Mouse (Mus musculus) neural tube, embryonic 13.5 days (tissue): Measurements from ENCODE around the gene Psmd8. TPM values are rescaled to one million over a fixed set of nuclear protein-coding genes. Genes with fewer than 3 reads are reported as not detected.

Experiments used
- ATAC-seq: fragments of 200-750 bp; cut with Nextera tagmentation; 2 replicates; pipeline ENCODE4 v1.8.0; 2017; ENCODE audit warnings: low read depth, mild to moderate bottlenecking, moderate TSS enrichment, moderate library complexity
- H3K27ac ChIP-seq: fragments of 300-500 bp; sonication (generic); replicated peaks from 2 replicates; pipeline ENCODE4 v1.5.1; 2015; ENCODE audit warnings: moderate library complexity, mild to moderate bottlenecking, inconsistent platforms
- H3K27me3 ChIP-seq: fragments of 300-500 bp; sonication (generic); 2 replicates; pipeline ENCODE4 v1.6.1; 2015; ENCODE audit warnings: mild to moderate bottlenecking, inconsistent platforms
- H3K36me3 ChIP-seq: fragments of 300-500 bp; sonication (generic); 2 replicates; pipeline ENCODE4 v1.6.1; 2015; ENCODE audit warnings: mild to moderate bottlenecking, inconsistent platforms
- H3K4me1 ChIP-seq: fragments of 300-500 bp; sonication (generic); replicated peaks from 2 replicates; pipeline ENCODE4 v1.6.1; 2015; ENCODE audit warnings: inconsistent platforms
- H3K4me2 ChIP-seq: fragments of 300-500 bp; sonication (generic); 2 replicates; pipeline ENCODE4 v1.6.1; 2015; ENCODE audit warnings: inconsistent platforms, mild to moderate bottlenecking, moderate library complexity
- H3K4me3 ChIP-seq: fragments of 300-500 bp; sonication (generic); 2 replicates; pipeline ENCODE4 v1.5.1; 2015; ENCODE audit warnings: mild to moderate bottlenecking, inconsistent platforms
- H3K9ac ChIP-seq: fragments of 300-500 bp; sonication (generic); 2 replicates; pipeline ENCODE4 v1.6.1; 2015; ENCODE audit warnings: moderate library complexity, mild to moderate bottlenecking, inconsistent platforms
- H3K9me3 ChIP-seq: fragments of 300-500 bp; sonication (generic); 2 replicates; pipeline ENCODE4 v1.6.1; 2016; ENCODE audit warnings: inconsistent platforms
- WGBS: fragments of 180-500 bp; shearing (Covaris S2); methylation state at CpG from one replicate; pipeline ENCODE4 v1.1.7; 2015; 5-methylcytosine and 5-hydroxymethylcytosine counted together
- polyA plus RNA-seq: library from polyadenylated mRNA; unstranded; fragments of >200 nt; fragmentation: Nextera tagmentation; extraction: Ambion mirVana; gene quantifications from 2 replicates; pipeline ENCODE4 v1.2.1, GENCODE M21; 2015

Psmd8 gene
- polyA plus RNA-seq, 1 experiment from 2014 or later, result 326 TPM

GRCm38 (mm10) chr7:29168791-29169230 is 11.7 kb downstream of the Psmd8 start:
- peak overlapping the region; percentile 90 for H3K27ac ChIP-seq
- ATAC-seq, result peak; percentile 36
- 0% methylated on average over 14 of the region's 14 CpGs for WGBS
- peak overlapping the region; percentile 66 for H3K4me3 ChIP-seq
- peaks cover 41% of the 10 kb centered on the region for H3K4me1 ChIP-seq
- H3K27me3 ChIP-seq, result peaks cover 35% of the 10 kb centered on the region
- no peaks in the 10 kb centered on the region for H3K9me3 ChIP-seq
- peaks cover 22% of the 10 kb centered on the region for H3K36me3 ChIP-seq
- H3K4me2 ChIP-seq, result peak overlapping the region; percentile 76
- H3K9ac ChIP-seq, result peak overlapping the region; percentile 76

GRCm38 (mm10) chr7:29168121-29168695 is 12.3 kb downstream of the Psmd8 start:
- H3K4me1 ChIP-seq, result peaks cover 41% of the 10 kb centered on the region
- no peaks in the 10 kb centered on the region for H3K9me3 ChIP-seq
- peak overlapping the region; percentile 76 for H3K4me2 ChIP-seq
- H3K27ac ChIP-seq, result peak overlapping the region; percentile 90
- H3K27me3 ChIP-seq, result peaks cover 29% of the 10 kb centered on the region
- peaks cover 22% of the 10 kb centered on the region for H3K36me3 ChIP-seq
- peak overlapping the region; percentile 76 for H3K9ac ChIP-seq
- no peak for ATAC-seq
- peak overlapping the region; percentile 66 for H3K4me3 ChIP-seq
- 2% methylated on average over 10 of the region's 10 CpGs for WGBS

- Histone ChIP-seq H3K27ac (no peak overlapping the region), H3K27me3 (peaks cover 24% of the 10 kb centered on the region), H3K36me3 (peaks cover 21% of the 10 kb centered on the region), H3K9me3 (no peaks in the 10 kb centered on the region), H3K4me2 (peak overlapping the region; percentile 76), H3K4me1 (peaks cover 41% of the 10 kb centered on the region), H3K4me3 (peak overlapping the region; percentile 66), H3K9ac (peak overlapping the region; percentile 76)
- no peak for ATAC-seq
- WGBS, result 19% methylated on average over 13 of the region's 19 CpGs
These were observed 12.8 kb downstream of the Psmd8 start for GRCm38 (mm10) chr7:29167656-29168055.

GRCm38 (mm10) chr7:29162750-29163525 is 17.6 kb downstream of the Psmd8 start:
- 16% methylated on average over 9 of the region's 9 CpGs for WGBS
- Histone ChIP-seq H3K9me3 (no peaks in the 10 kb centered on the region), H3K4me3 (no peak overlapping the region), H3K4me1 (peaks cover 5% of the 10 kb centered on the region), H3K27me3 (peaks cover 23% of the 10 kb centered on the region), H3K4me2 (no peak overlapping the region), H3K27ac (no peak overlapping the region), H3K9ac (no peak overlapping the region), H3K36me3 (peaks cover 40% of the 10 kb centered on the region)
- no peak for ATAC-seq

GRCm38 (mm10) chr7:29162294-29162693 is 18.2 kb downstream of the Psmd8 start:
- 85% methylated on average over 5 of the region's 5 CpGs for WGBS
- H3K4me2 ChIP-seq, result no peak overlapping the region
- no peak overlapping the region for H3K27ac ChIP-seq
- no peak overlapping the region for H3K9ac ChIP-seq
- ATAC-seq, result no peak
- no peaks in the 10 kb centered on the region for H3K9me3 ChIP-seq
- no peaks in the 10 kb centered on the region for H3K4me1 ChIP-seq
- H3K4me3 ChIP-seq, result no peak overlapping the region
- peaks cover 28% of the 10 kb centered on the region for H3K27me3 ChIP-seq
- peaks cover 40% of the 10 kb centered on the region for H3K36me3 ChIP-seq

- Histone ChIP-seq H3K4me1 (peaks cover 6% of the 10 kb centered on the region), H3K36me3 (peaks cover 36% of the 10 kb centered on the region), H3K27ac (no peak overlapping the region), H3K27me3 (peaks cover 28% of the 10 kb centered on the region), H3K9ac (no peak overlapping the region), H3K9me3 (no peaks in the 10 kb centered on the region), H3K4me2 (no peak overlapping the region), H3K4me3 (no peak overlapping the region)
- no peak for ATAC-seq
- under 1% methylated on average over 5 of the region's 5 CpGs for WGBS
These were observed 22.2 kb downstream of the Psmd8 start for GRCm38 (mm10) chr7:29158264-29158663.

GRCm38 (mm10) chr7:29155838-29156782 is 24.4 kb downstream of the Psmd8 start, which contains the start of gene Fam98c:
Fam98c (minus strand) TSS chr7:29156234.
- ATAC-seq, result peak; percentile 91
- peaks cover 6% of the 10 kb centered on the region for H3K4me1 ChIP-seq
- H3K9ac ChIP-seq, result peak within 1 kb of the TSS; percentile 85
- peaks cover 17% of the 10 kb centered on the region for H3K36me3 ChIP-seq
- peak within 1 kb of the TSS; percentile 93 for H3K4me2 ChIP-seq
- no peaks in the 10 kb centered on the region for H3K9me3 ChIP-seq
- peaks cover 28% of the 10 kb centered on the region for H3K27me3 ChIP-seq
- peak within 1 kb of the TSS; percentile 80 for H3K4me3 ChIP-seq
- WGBS, result 4% methylated on average over 65 of the region's 68 CpGs
- H3K27ac ChIP-seq, result peak within 1 kb of the TSS; percentile 95

- peak; percentile 93 for ATAC-seq
- Histone ChIP-seq H3K27me3 (peaks cover 28% of the 10 kb centered on the region), H3K9ac (peak overlapping the region; percentile 85), H3K4me2 (peak overlapping the region; percentile 93), H3K27ac (peak overlapping the region; percentile 95), H3K4me3 (peak overlapping the region; percentile 80), H3K9me3 (no peaks in the 10 kb centered on the region), H3K36me3 (peaks cover 11% of the 10 kb centered on the region), H3K4me1 (peaks cover 6% of the 10 kb centered on the region)
- 7% methylated on average over 36 of the region's 37 CpGs for WGBS
These were observed 25.2 kb downstream of the Psmd8 start for GRCm38 (mm10) chr7:29155196-29155837.

GRCm38 (mm10) chr7:29154018-29154720 is 26.3 kb downstream of the Psmd8 start:
- no peak overlapping the region for H3K27ac ChIP-seq
- no peak overlapping the region for H3K4me2 ChIP-seq
- no peaks in the 10 kb centered on the region for H3K9me3 ChIP-seq
- H3K4me1 ChIP-seq, result peaks cover 6% of the 10 kb centered on the region
- H3K27me3 ChIP-seq, result peaks cover 17% of the 10 kb centered on the region
- no peak overlapping the region for H3K9ac ChIP-seq
- H3K4me3 ChIP-seq, result no peak overlapping the region
- no peak for ATAC-seq
- H3K36me3 ChIP-seq, result peaks cover 11% of the 10 kb centered on the region
- 96% methylated on average over 14 of the region's 14 CpGs for WGBS

- H3K27me3 ChIP-seq, result no peaks in the 10 kb centered on the region
- no peak for ATAC-seq
- H3K4me3 ChIP-seq, result no peak overlapping the region
- H3K27ac ChIP-seq, result no peak overlapping the region
- H3K9ac ChIP-seq, result no peak overlapping the region
- no peaks in the 10 kb centered on the region for H3K9me3 ChIP-seq
- H3K4me1 ChIP-seq, result peaks cover 6% of the 10 kb centered on the region
- peaks cover 11% of the 10 kb centered on the region for H3K36me3 ChIP-seq
- WGBS, result 70% methylated on average over 10 of the region's 10 CpGs
- H3K4me2 ChIP-seq, result no peak overlapping the region
These were observed 29.0 kb downstream of the Psmd8 start for GRCm38 (mm10) chr7:29151486-29151885.

GRCm38 (mm10) chr7:29148771-29149170 is 31.7 kb downstream of the Psmd8 start:
- no peak overlapping the region for H3K27ac ChIP-seq
- H3K4me1 ChIP-seq, result no peaks in the 10 kb centered on the region
- no peak for ATAC-seq
- no peaks in the 10 kb centered on the region for H3K9me3 ChIP-seq
- no peaks in the 10 kb centered on the region for H3K27me3 ChIP-seq
- H3K4me2 ChIP-seq, result no peak overlapping the region
- no peak overlapping the region for H3K9ac ChIP-seq
- 0 out of 2 replicates have a peak, but pooled peaks cover 5% of the 10 kb centered on the region for H3K36me3 ChIP-seq
- WGBS, result 90% methylated on average over 15 of the region's 15 CpGs
- no peak overlapping the region for H3K4me3 ChIP-seq
